Mouse (Mus musculus) lung, embryonic 14.5 days (tissue): ENCODE results near the gene Znhit2. TPM values are rescaled to one million over a fixed set of nuclear protein-coding genes. Genes with fewer than 3 reads are reported as not detected.
A peak's percentile ranks its signal among the peaks of the same experiment; 100 is the strongest.

Experiments used
- ATAC-seq: fragments of 200-750 bp; cut with Nextera tagmentation; 2 replicates; pipeline ENCODE4 v1.8.0; 2017; ENCODE audit warnings: mild to moderate bottlenecking, moderate TSS enrichment, moderate library complexity; ENCODE audit not compliant: insufficient read depth
- DNase-seq: peaks from one replicate; pipeline ENCODE4 v3.0.0-alpha.2; 2015
- H3K27ac ChIP-seq: fragments of 300-500 bp; sonication (generic); 2 replicates; pipeline ENCODE4 v1.5.1; 2014; ENCODE audit warnings: low read depth, mild to moderate bottlenecking, moderate library complexity
- H3K27me3 ChIP-seq: fragments of 300-500 bp; sonication (generic); 2 replicates; pipeline ENCODE4 v1.6.1; 2014; ENCODE audit warnings: low read length, control low read depth; ENCODE audit not compliant: insufficient read depth
- H3K36me3 ChIP-seq: fragments of 300-500 bp; sonication (generic); 2 replicates; pipeline ENCODE4 v1.6.1; 2014; ENCODE audit warnings: control low read depth; ENCODE audit not compliant: insufficient read depth
- H3K4me1 ChIP-seq: fragments of 300-500 bp; sonication (generic); 2 replicates; pipeline ENCODE4 v1.6.1; 2014; ENCODE audit warnings: antibody characterized with exemption, control low read depth; ENCODE audit not compliant: insufficient read depth
- H3K4me2 ChIP-seq: fragments of 300-500 bp; sonication (generic); 2 replicates; pipeline ENCODE4 v1.6.1; 2014; ENCODE audit warnings: mild to moderate bottlenecking
- H3K4me3 ChIP-seq: fragments of 300-500 bp; sonication (generic); 2 replicates; pipeline ENCODE4 v1.5.1; 2014; ENCODE audit warnings: low read depth, low read length
- H3K9ac ChIP-seq: fragments of 300-500 bp; sonication (generic); 2 replicates; pipeline ENCODE4 v1.6.1; 2014
- H3K9me3 ChIP-seq: fragments of 300-500 bp; sonication (generic); 2 replicates; pipeline ENCODE4 v1.6.1; 2016; ENCODE audit warnings: low read depth, low read length, control low read depth
- CTCF ChIP-seq: IDR thresholded peaks from 2 replicates; pipeline ENCODE4 v1.5.1; 2016; ENCODE audit warnings: antibody characterized with exemption, low read depth
- WGBS: fragments of 180-500 bp; shearing (Covaris S2); extraction: QIAGEN DNeasy Blood & Tissue Kit; methylation state at CpG from one replicate; pipeline ENCODE4 v1.1.7; 2014; 5-methylcytosine and 5-hydroxymethylcytosine counted together
- polyA plus RNA-seq: library from polyadenylated mRNA; unstranded; fragments of >200 nt; fragmentation: Nextera tagmentation; extraction: Ambion mirVana; gene quantifications from 2 replicates; pipeline ENCODE4 v1.2.1, GENCODE M21; 2014

The Znhit2 gene
- polyA plus RNA-seq, 1 experiment from 2014 or later, result 34.3 TPM

GRCm38 (mm10) chr19:6076564-6077393 is 15.8 kb downstream of the Znhit2 start, which contains the start of gene Vps51:
Vps51 (minus strand) TSS chr19:6077231.
- Histone ChIP-seq H3K4me3 (peak within 1 kb of the TSS; percentile 79), H3K9ac (peak within 1 kb of the TSS; percentile 75), H3K27me3 (no peaks in the 10 kb centered on the region), H3K4me1 (0 out of 2 replicates have a peak, but pooled peaks cover 8% of the 10 kb centered on the region), H3K4me2 (peak within 1 kb of the TSS; percentile 93), H3K9me3 (no peaks in the 10 kb centered on the region), H3K27ac (peak within 1 kb of the TSS; percentile 86), H3K36me3 (peaks cover 48% of the 10 kb centered on the region)
- DNase-seq (peak; percentile 95), ATAC-seq (peak; percentile 93)
- under 1% methylated on average over 33 of the region's 33 CpGs for WGBS
- no peak for TF ChIP-seq CTCF

GRCm38 (mm10) chr19:6079983-6080480 is 19.0 kb downstream of the Znhit2 start, which contains the start of gene Tmem262:
Tmem262 (plus strand) TSS chr19:6080033.
- DNase-seq (no peak), ATAC-seq (no peak)
- peaks cover 37% of the 10 kb centered on the region for H3K36me3 ChIP-seq
- H3K27ac ChIP-seq, result no peak within 1 kb of the TSS
- H3K9me3 ChIP-seq, result no peaks in the 10 kb centered on the region
- no peaks in the 10 kb centered on the region for H3K27me3 ChIP-seq
- no peak within 1 kb of the TSS for H3K4me2 ChIP-seq
- 91% methylated on average over 12 of the region's 12 CpGs for WGBS
- TF ChIP-seq CTCF, result no peak
- H3K4me3 ChIP-seq, result no peak within 1 kb of the TSS
- H3K4me1 ChIP-seq, result peaks cover 8% of the 10 kb centered on the region; the same call in 1 of the 2 replicates
- H3K9ac ChIP-seq, result no peak within 1 kb of the TSS

- no peak for ATAC-seq
Measured at GRCm38 (mm10) chr19:6082156-6082555, 21.2 kb downstream of the Znhit2 start, which contains the start of gene Gm28374. Gm28374 (minus strand) TSS chr19:6082256.

GRCm38 (mm10) chr19:6084478-6085248 is 23.7 kb downstream of the Znhit2 start, which contains the start of the genes Zfpl1 and Cdca5:
Zfpl1 (minus strand) TSS chr19:6084956.
Cdca5 (plus strand) TSS chr19:6084983.
- ATAC-seq (peak; percentile 91), DNase-seq (peak; percentile 99)
- peaks cover 3% of the 10 kb centered on the region for H3K4me1 ChIP-seq
- no peaks in the 10 kb centered on the region for H3K27me3 ChIP-seq
- H3K27ac ChIP-seq, result peak within 1 kb of the TSS; percentile 84
- peak within 1 kb of the TSS; percentile 70 for H3K9ac ChIP-seq
- H3K4me2 ChIP-seq, result peak within 1 kb of the TSS; percentile 91
- H3K9me3 ChIP-seq, result no peaks in the 10 kb centered on the region
- under 1% methylated on average over 58 of the region's 58 CpGs for WGBS
- TF ChIP-seq CTCF, result no peak
- peak within 1 kb of the TSS; percentile 84 for H3K4me3 ChIP-seq
- peaks cover 65% of the 10 kb centered on the region for H3K36me3 ChIP-seq

More at GRCm38 (mm10) chr19:6082156-6082555, 21.2 kb downstream of the Znhit2 start, which contains the start of gene Gm28374:
- Histone ChIP-seq H3K27me3 (no peaks in the 10 kb centered on the region), H3K36me3 (peaks cover 40% of the 10 kb centered on the region), H3K9ac (no peak within 1 kb of the TSS), H3K4me3 (no peak within 1 kb of the TSS), H3K27ac (no peak within 1 kb of the TSS), H3K4me2 (no peak within 1 kb of the TSS), H3K9me3 (no peaks in the 10 kb centered on the region), H3K4me1 (peaks cover 3% of the 10 kb centered on the region)
- no peak for DNase-seq
- 86% methylated on average over 9 of the region's 9 CpGs for WGBS
- no peak for TF ChIP-seq CTCF

- peaks cover 66% of the 10 kb centered on the region for H3K36me3 ChIP-seq
- H3K27ac ChIP-seq, result peak overlapping the region; percentile 84
- H3K4me2 ChIP-seq, result peak overlapping the region; percentile 91
- peak overlapping the region; percentile 84 for H3K4me3 ChIP-seq
- H3K9ac ChIP-seq, result peak overlapping the region; percentile 70
- H3K27me3 ChIP-seq, result no peaks in the 10 kb centered on the region
- no peak for TF ChIP-seq CTCF
- ATAC-seq (peak; percentile 76), DNase-seq (peak; percentile 88)
- peaks cover 3% of the 10 kb centered on the region for H3K4me1 ChIP-seq
- under 1% methylated on average over 17 of the region's 17 CpGs for WGBS
- H3K9me3 ChIP-seq, result no peaks in the 10 kb centered on the region
Measured at GRCm38 (mm10) chr19:6085417-6085879, 24.5 kb downstream of the Znhit2 start.

- H3K27me3 ChIP-seq, result no peaks in the 10 kb centered on the region
- peaks cover 73% of the 10 kb centered on the region for H3K36me3 ChIP-seq
- peaks cover 3% of the 10 kb centered on the region for H3K4me1 ChIP-seq
- DNase-seq, result no peak
- H3K9me3 ChIP-seq, result no peaks in the 10 kb centered on the region
- 94% methylated on average over 13 of the region's 13 CpGs for WGBS
- H3K4me2 ChIP-seq, result no peak overlapping the region
- ATAC-seq, result no peak
- H3K9ac ChIP-seq, result no peak overlapping the region
- no peak overlapping the region for H3K4me3 ChIP-seq
- H3K27ac ChIP-seq, result no peak overlapping the region
- no peak for TF ChIP-seq CTCF
Measured at GRCm38 (mm10) chr19:6088841-6089240, 27.8 kb downstream of the Znhit2 start.
